Mouse (Mus musculus) MEL-GATA-1-ER (cell line): ENCODE measurements at regions not wholly inside any gene's neighbourhood (a gene's known extent, or its start where the extent isn't known, plus 50 kb on each side); places are given as distances from the start of the nearest gene placed in this dataset.

ENCODE experiments used
- DNase-seq: peaks from one replicate; pipeline ENCODE4 v3.0.0-alpha.2; 2012; ENCODE audit warnings: low read depth; ENCODE audit errors: extremely low read depth

DNA sequence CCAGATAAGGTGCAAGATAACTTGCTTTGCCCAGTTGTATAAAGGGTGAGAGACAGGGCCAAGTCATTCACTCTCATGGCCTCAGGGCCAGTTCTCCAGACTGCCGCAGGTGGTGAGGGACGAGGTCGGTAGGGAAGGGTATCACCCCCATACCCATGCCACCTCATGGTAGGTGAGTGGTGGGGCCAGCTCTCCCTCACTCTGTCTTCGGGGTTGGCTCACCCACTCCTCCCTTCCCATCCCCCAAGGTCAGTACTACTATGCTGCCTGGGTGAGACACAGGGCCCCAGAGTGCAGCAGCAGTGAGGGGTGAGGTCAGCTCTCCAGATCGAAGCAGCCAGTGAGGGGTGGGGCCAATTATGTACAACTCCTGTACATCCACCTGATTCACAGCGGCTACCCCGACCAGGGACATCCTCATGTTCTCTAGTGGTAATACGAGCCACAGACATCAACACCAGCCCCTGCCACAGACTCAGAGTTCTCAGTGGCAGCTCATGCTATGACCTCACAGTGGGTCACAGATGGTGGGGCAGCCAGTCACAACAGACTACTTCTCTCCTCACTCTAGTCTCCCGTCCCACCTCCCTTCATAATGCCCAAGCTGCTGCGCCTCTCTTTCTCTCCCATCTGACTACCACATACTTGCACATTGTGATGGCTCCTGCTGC is 138.5 kb upstream of the Tmpo start:
- no peak for DNase-seq

DNA sequence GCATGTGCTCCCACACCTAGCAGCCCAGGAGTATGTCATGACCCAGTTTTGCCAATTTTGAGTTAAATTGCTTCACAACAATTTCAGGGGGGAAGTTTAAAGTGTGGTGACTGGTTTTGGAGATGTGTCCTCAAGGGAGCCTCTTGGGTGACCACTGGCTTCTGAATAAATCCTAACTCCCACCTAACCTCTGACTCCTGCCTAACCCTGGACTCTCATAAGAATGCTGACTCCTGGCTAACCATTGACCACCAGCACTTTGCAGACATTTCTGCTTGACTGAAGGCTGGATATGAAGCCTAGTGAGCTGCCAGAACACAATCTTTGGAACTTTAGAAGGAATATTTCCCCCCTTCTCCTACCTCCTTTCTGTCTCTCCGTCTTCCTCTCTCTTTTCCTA is 133.3 kb upstream of the Tmpo start:
- no peak for DNase-seq

DNA sequence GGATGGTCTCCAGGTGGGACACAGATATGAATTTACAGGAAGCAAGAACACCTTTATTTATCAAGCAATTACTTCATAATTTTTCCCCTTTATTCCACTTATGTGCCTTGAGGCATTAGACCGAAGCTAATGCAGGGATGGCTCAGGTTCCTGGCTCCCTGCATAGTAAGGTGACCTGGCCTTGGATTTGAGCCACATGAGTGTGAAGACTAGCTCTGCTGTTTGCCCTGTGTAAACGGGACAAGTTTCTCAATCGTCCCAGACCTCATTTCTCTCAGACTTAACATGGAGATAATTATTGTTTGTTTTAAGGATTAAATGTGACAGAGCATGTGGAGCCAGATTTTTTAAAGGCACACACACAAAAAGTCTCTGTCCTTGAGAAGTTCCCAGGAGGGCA is 132.2 kb upstream of the Tmpo start:
- DNase-seq: no peak

DNA sequence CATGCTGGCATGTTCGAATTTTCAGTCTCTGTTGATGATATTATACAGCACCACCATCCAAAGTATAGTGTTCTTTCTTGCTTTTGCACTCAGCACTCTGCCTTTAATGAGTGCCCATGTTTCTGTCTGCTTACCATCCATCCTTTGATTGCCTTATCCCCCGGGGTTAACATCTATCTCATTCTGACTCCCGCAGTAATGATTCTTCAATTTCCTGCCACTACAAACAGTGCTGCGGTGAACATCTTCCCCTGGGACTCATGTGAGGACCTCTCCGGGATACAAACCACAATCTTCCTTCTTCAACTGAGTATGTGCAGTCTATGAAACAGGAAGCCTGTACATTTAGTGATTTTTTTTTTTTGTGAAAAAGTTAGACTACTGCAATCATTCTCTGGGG is 131.8 kb upstream of the Tmpo start:
- DNase-seq: no peak

DNA sequence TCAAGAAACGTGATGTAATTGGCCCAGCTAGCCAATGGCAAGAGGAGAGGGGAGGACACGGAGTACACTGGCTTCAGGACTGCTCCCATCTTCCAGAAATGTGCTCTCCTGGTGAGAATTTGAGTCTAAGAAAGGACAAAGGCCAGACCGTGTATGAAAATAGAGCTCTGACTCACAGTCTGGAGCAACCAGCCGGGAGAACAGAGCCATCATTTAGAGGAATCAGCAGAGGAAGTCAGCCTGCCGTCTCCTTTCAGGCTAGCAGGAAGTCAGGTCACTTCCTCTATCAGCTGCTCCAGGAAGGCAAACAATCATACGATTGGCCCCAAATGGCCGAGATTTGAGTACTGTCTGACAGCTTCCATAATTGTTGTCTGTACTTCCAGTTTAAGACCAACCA is 119.0 kb upstream of the Tmpo start:
- no peak for DNase-seq

DNA sequence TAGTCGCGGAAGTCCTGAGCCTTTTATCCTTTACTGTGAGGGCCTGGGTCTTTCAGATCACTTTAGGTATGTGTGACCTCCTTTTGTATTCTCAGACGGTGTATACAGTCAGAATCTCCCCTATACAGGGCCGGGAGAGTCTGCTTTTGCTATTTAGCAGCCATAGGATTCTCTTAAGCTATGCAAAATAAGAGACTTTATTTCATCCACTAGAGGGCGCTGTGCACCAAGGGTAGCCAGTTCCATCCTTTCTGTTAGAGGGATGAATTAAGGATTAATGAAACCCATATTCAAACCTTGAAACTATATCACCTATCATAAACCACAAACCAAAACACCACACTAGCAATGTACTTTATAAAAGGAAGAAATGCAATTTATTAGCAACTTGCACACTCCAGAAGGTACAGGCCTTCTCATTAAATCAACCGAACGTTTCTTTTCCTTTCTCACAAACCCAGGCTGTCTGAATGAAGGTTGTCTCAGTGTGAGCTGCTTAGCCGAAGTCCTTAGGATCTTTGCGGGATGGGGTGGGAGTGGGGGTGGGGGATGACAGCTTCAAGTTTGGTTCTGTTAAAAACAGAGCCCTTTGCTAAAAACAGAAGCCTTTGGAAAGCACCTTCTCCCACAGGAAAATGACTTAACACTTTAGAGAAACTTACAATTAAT is 116.8 kb upstream of the Tmpo start:
- DNase-seq: peak; percentile 25

DNA sequence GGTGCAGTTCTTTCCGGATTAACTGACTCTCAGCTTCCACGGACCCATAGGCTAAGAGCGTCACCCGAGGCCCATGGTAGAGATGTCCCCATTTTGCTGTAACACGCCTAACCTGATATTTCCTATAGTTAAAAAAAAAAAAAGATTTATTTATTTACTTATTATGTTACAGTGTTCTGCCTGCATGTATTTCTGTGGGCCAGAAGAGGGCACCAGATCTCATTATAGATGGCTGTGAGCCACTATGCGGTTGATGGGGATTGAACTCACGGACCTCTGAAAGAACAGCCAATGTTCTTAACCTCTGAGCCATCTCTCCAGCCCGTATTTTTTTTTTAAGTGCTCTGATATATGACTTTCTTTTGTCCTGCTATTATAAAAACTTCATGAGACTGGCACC is 114.2 kb upstream of the Tmpo start:
- DNase-seq: no peak

DNA sequence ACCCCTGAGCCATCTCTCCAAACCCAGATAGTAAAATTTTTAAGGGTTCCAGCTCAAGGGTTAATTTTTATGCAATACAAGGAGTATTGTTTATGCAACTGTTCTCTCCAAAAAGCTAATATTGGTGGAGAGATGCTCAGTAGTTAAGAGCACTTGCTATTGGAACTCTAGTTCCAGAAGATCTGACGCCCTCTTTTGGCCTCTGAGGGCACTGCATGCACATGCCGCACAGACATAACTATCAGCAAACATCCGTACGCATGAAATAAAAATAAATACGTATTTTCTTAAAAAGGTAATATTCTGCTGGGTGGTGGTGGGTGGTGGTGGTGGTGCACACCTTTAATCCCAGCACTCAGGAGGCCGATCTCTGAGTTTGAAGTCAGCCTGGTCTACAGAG is 112.1 kb upstream of the Tmpo start:
- no peak for DNase-seq

DNA sequence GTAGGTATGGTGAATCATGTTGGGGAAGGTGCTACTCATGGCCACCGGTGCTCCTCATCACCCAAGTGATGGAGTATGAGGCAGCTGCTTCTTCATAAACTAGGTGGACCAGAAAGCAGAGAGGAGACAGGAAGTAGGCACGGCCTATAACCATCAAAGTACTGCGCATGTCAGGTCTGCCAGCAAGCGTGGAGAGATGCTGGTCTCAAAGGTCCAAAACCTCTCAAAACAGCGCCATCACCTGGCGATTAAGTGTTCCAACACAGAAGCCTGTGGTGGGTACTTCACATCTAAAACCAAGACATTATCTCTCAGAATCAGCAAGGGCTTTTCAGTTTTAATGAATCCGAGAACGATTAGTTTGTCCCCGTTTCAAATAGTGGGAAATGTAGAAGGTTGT is 103.1 kb upstream of the Tmpo start:
- DNase-seq: no peak

DNA sequence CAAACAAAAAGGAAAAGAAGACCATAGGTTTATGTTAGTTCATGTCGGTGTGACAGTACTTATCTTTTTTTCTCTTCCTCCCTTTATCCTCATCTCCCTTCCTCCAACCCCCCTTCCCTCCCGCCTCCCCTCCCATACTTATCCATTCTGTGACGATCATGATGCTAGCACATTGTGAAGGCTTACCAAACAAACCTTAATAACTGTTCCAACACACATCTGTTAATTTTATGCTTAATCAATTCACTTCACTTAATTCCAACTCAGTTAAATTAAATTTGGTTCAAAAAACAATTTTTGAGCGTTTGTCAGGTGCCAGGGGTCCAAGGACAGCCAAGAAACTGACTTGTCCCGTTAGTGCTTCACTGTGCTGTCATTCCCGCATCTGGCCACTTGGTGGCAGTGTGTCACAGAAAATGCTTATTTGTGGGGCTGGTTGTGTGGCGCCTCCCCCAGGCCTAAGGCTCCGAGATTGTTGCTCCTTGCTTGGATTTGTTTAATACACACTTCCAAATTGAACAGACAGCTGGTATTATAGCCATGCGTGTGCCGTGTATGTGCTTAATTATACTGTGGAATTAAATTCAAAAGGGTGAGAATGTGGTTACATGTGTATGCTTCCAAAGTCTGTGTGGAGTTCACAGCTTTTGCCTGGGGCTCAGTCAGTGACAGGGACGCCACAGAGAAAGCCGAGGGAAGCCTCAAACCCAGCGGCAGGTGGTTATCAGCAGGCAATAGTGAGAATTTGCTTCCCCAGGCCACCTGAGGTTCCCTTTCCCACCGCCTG is 90.0 kb upstream of the Tmpo start:
- DNase-seq: peak; percentile 67

DNA sequence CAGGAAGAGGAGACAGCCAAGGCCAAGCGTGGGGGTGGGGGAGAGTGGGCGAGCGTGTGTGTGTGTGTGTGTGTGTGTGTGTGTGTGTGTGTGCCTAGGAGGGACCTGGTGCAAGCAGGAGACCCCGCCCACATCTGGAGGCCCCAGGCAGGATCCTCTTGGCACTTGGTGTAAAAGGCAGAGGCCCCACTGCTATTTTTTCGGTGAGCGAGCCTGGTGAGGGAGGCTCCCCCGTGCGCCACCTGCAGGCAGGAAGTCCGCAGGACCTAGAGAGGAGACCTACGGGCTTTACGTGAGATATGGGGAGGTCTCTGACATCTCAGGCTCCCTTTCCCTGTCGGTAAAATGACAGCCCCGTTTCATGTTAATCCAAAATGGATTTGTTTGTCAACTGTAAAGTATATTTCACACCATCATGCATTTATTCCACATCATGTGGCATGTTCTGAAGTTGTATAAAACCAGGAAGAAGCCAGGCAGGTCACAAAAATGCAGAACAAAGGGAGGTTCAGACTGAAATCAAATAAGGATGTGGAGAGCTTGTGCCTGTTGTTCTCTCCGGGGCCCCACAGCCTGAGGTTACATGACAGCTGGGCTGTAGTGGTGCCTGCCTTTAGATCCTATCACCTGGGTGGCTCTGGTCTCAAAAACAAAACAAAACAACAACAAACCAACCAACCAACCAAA is 89.3 kb upstream of the Tmpo start:
- peak; percentile 83 for DNase-seq

DNA sequence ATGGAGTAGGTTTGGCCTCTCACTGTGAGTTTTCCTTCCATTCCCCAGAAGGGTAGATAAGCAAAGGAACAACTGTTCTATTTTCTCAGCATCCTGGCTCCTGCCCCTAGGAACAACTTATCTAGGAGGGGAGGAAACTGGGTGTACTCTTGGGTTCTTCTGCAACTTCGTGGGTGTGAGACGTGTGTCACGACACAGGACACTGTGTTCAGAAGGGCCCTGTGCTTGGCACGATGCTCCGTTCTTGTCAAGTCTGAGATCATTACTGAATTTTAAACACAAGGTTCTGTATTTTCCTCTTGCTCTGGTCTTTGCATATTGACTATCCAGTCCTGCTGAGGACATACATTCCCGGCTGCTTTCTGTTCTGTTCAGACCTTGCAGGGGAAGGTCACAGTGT is 86.8 kb upstream of the Tmpo start:
- DNase-seq: no peak

DNA sequence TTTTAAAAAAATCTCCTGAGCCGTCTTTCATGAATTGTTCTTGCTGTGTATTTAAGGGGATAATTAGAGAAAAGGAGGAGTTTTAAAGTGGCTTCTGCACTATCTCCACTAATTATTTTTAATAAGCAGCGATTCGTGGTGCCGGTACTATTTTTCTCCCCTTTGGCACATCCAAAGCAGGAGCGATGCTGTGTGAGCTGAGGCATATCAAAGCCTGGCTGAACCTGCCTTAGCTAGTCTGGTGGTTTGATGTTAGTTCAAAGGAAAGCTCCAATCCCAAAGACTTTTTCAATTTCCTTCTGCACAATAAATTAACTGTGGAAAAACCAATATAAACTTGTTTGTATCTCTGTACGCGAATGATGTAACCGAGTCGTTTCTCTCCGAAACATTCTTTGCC is 79.3 kb upstream of the Tmpo start:
- no peak for DNase-seq

DNA sequence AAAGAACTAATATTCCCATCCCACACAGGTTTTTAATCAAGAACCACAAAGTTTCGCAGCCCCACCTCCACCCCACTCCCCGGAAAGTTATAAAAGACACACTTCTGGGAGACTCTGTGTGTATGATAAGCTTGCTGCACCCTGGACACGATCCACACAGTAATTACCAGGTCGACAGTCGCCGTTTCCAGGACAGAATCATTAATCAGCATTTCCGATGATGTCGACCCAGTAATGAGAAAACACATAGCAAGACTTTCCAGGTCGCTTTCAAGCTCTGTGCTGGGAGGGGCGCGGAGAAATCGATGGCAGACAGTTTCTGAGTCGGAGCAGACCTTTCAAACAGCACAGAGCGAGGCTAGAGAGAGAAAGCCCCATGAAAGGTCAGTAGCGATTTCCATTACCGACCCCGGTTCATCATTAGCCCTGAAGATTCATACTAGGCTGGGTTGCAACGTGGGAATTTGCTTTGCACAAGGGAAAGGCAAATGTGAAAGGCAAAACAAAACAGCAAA is 68.6 kb upstream of the Tmpo start:
- DNase-seq: no peak

DNA sequence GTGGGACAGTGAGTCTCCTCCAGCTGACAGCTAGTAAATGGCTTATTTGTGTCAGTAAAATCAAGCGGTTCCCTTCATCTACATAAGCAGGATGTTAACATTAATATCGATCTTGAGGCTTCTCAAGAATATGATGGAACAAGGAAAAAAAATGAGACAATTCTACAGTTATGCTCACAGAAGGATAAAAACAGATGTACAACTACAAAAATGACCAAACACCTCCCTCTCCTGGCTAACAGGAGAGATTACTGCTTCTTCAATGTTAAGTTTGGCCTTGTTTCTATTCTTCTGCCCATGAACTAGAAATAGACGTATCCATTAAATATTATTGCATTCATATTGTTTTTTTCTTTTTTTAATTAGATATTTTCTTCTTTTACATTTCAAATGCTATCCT is 63.2 kb upstream of the Tmpo start:
- no peak for DNase-seq

DNA sequence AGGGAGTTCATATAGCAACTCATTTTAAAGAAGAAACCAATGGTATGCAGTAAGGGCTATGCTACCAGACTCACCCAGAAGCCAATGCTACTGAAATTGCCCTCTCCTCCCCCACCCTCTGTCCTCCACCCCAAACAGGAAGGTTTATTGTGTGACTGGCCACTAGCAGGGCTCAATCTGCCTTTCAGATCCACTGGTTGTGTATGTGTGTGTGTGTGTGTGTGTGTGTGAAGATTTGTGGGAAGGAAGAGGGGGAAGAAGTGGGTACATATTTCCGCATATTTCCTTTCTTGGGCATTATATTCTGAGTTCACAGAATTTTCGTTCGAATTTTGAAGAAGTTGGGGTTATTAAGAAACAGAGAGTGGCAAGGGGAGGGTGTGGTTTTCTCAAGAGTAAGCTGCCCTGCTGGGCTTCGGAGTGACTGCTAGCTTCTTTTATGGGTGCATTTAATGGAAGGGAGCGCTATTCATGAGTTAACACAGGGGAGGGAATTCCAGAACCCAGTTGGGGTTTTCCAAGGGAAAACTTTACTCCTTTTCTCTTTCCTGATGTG is 61.5 kb upstream of the Tmpo start:
- no peak for DNase-seq

DNA sequence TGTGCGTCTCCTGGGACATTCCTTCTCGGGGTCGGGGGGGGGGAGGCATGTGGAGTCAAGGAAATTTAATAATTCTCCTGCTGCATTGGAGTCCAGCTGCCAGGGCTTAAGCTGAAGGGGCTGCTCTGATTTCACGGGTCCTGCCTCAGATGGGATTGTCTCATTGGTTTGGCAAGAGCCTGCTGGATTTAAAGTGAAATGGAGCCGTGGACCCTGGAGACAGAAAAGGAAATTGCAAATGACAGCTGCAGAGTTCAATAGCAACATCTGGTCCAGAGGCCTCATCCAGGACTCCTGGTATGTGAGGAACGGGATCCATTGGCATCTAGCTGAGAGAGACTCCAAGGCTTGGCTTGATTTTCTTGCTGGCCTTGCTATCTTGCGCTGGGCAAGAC is 60.5 kb upstream of the Tmpo start:
- DNase-seq: no peak

DNA sequence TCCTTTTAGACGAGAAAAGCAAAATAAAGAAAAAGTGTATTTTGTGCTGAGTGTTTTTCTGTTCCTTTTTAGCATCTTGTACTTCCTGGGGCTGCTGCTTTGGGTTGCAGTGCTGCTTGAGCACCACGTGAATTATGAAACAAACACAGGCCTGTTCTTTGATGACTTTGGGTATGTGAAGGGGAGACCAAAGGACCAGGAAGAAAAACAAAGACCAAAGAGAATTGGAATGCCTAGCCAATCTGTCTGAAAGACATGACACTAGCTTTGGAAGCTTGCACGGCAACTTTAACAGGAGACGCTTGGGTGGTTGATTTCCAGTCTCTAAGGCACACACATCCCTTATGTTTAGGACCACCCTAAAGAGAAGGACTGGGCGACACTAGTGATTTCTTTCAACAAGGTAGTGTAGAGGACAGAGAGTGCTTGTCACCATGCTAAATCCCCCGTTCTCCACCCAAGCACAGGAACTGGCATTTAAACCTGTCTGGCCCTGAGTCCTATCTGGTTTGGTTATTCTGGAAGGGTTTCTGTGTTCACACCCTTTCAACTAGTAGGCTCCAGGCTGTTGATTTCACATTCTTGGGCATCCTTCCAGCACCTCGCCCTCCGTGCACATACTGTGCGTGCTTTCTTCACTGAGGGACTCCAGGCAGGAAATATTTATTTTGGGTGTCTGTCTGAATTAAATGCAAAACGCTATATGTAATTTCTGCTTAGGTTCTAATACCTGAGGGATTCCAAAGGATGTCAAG is 59.9 kb upstream of the Tmpo start:
- no peak for DNase-seq

DNA sequence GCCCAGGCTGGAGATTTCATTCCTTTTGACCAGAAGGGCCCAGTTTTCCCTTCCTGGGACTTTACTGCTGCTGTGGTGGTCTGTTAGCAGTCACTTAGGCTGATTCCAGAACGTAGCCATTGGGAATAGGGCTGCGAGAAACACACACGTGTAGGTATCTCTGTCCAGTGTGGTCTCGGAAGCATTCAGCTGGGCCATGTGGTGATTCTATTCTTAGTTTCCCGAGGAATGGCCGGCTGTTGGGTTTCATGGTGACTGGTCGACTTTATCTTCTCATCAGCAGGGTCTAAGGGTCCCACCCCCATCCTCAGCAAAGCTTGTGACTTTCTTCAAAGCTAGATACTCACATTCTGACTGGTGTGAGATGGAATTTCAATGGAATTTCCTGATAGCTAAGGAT is 59.2 kb upstream of the Tmpo start:
- no peak for DNase-seq

DNA sequence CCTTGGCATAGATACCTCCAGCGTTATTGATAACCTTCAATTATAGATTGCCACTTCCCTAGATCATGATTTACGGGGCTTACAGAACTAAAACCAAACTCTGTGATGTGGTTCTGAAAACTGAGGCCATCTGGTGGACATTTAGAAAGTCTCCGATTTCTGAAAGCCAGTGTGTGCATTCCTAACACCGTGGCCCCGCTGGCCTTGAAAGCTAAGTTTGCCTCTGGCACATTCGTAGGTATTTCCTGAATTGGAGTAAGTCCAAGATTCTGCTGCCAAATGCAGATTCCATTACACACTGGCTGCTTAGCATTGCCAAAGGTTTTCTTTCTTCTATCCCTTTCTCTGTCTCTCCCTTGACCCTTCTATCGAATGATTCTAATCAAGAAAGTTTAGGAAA is 55.7 kb upstream of the Tmpo start:
- no peak for DNase-seq

DNA sequence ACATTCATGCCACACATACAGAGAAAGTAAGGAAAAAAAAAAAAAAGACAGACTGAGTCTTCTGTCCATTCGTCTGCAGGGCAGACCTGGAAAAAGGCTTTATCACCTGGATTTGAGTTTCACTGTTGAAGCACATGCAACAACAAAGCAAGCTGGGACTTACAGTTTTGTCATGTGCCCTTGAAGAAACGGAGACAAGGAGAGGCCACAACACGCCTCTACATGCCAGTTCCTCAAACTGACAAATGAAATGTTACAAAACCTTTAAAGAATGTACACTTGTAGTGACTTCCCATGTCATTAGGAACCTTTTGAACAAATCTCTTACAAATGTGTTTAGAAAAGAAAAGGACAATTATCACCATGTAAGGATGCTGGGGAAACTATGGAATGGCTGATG is 53.6 kb upstream of the Tmpo start:
- DNase-seq: no peak
